Mouse (Mus musculus) Muller cell, postnatal 12 days (primary cell): ENCODE results near the gene Olfr1211.

Experiments used
- DNase-seq: peaks from one replicate; pipeline ENCODE4 v3.0.0-alpha.2; 2015; ENCODE audit errors: inconsistent ontology term

The Olfr1211 gene

DNA sequence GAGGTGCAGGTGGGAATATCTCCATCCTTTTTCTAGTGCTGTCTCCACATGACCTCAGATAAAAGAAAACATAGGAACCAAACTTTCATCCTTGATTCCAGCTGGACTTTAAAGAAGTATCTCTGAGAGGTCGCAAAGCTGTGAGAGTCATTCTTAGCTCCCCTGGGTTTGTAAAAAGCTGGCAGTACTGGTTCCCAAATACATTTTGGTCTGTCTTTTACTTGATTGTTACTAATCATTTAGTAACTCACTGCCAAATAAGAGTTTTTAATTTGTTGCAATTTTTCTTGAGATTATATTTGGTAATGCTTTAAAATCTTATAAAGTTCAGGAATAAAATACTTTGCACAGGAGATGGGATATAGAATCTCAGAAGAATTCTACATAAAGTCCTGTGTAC is at the start of gene Olfr1211:
Gene Olfr1211, minus strand, starts transcription at position 101 of the 400 bp plus-strand sequence.
- no peak for DNase-seq

GRCm38 (mm10) chr2:88980181-88980580 is 42.3 kb upstream of the Olfr1211 start, which contains the start of gene Gm13762:
TSS of gene Gm13762 (minus strand) at chr2:88980281.
- DNase-seq, result no peak

DNA sequence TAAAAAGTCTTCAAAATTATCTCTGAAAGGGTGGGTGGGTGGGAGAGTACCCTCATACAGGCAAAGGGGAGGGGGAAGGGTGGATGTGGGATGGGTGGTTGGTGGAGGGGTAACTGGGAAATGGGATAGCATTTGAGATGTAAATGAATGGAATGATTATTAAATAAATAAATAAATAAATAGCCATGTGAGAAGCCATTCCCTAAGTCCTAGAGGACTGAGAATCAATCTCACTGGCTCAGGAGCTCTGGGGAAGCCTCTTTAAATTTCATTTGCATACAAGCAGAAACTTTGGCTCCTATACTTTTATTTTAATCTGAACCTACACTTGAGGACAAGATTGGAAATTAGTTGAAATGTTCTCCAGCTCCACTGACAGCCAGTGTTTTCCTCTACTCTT is 15.8 kb upstream of the Olfr1211 start, which contains the start of gene Olfr1212:
Gene Olfr1212, plus strand, starts transcription at position 301 of the 400 bp plus-strand sequence.
- DNase-seq, result no peak

GRCm38 (mm10) chr2:88915057-88915456 is 22.9 kb downstream of the Olfr1211 start, which contains the start of gene Olfr1209:
TSS of gene Olfr1209 (minus strand) at chr2:88915157.
- DNase-seq, result no peak

DNA sequence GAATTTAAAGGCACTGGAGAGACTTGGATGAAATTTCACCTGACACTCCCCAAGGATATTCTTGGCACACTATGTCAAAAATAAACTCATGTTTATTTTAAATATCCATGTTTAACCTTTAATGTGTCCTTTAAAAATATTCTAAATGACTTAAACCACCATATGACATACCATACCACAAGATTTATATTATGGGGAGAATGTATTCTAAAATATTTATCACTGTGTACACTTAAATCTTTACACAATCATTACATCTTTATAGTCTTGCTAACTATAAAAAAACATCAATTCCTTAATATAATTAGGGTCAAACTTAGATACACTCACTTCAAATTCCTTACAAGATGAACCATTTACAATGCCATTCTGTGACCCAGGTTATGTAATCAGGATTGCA is 35.7 kb downstream of the Olfr1211 start, which contains the start of gene Olfr1208:
Gene Olfr1208, minus strand, starts transcription at position 101 of the 400 bp plus-strand sequence.
- no peak for DNase-seq
